Mouse (Mus musculus): ENCODE data around the gene Samd10. TPM values are rescaled to one million over a fixed set of nuclear protein-coding genes. Genes with fewer than 3 reads are reported as not detected.

Samd10 gene
- polyA plus RNA-seq, 1 experiment from 2014 or later, result 26.3 TPM

DNA sequence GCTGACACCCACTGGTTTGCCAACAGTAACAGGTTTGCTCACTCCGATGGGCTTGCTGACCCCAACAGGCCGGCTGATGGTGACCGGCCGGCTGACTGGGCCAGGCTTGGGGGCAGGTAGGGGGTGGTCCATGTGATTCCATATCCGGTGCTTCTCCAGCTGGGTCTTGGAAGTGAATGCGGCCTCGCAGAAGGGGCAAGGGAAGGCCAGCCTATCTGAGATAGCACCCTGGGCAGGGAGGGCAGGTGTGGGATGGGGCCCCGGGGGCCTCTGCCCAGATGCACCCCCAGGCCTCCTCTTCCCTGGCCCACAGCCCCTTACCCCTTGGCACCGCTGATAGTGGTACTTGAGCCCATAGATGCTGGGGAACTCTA lies 9.3 kb downstream of the Samd10 start:
- Histone ChIP-seq H3K36me3 (peaks cover 61% of the 10 kb centered on the region), H3K4me3 (replicated peaks) (no peak overlapping the region), H3K4me1 (peaks cover 19% of the 10 kb centered on the region), H3K27me3 (no peaks in the 10 kb centered on the region), H3K4me2 (no peak overlapping the region), H3K9ac (no peak overlapping the region), H3K27ac (no peak overlapping the region), H3K9me3 (replicated peaks) (no peaks in the 10 kb centered on the region)
- 95% methylated on average over 9 of the region's 9 CpGs for WGBS
- ATAC-seq (replicated peaks; ENCODE audit: low FRiP score), result no peak

DNA sequence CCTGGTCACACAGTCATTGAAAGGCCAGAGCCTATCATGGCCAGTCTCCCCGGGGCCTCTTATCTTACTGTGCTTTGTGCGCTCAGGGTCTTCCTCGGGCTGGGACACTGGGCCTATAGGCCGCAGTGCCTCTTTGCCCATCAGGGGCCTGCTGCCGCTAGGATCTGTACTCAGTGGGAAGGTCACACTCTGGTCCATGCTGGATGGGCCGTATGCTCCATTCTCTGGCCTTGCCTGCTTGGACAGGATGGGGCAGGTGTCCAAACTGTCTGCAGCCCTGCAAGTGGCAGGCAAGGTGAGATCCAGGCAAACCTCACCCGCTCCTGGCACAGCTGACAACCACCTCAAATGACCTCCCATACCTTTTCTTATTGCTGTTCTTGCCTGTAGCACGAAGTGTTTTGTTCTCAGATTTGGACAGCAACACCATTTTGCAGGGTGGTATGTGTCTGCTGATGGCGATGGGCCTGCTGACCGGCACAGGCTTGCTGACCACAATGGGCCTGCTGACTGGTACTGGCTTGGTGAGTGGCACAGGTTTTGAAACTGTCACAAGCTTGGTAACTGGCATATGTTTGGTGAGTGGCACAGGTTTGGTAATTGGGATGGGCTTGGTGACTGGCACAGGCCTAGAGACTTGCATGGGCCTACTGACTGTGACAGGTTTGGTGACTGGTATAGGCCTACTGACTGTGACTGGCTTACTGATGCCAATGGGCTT lies 9.8 kb downstream of the Samd10 start:
- Histone ChIP-seq H3K36me3 (peaks cover 67% of the 10 kb centered on the region), H3K4me1 (peaks cover 19% of the 10 kb centered on the region), H3K9ac (no peak overlapping the region)

GRCm38 (mm10) chr2:181588229-181588780 lies 10.7 kb downstream of the Samd10 start:
- Histone ChIP-seq H3K36me3 (peaks cover 76% of the 10 kb centered on the region), H3K9me3 (replicated peaks) (no peaks in the 10 kb centered on the region), H3K27me3 (no peaks in the 10 kb centered on the region), H3K4me3 (replicated peaks) (no peak overlapping the region), H3K9ac (no peak overlapping the region), H3K4me2 (no peak overlapping the region), H3K4me1 (peaks cover 18% of the 10 kb centered on the region), H3K27ac (no peak overlapping the region)
- WGBS, result 87% methylated on average over 11 of the region's 11 CpGs
- no peak for ATAC-seq (replicated peaks; ENCODE audit: low FRiP score)

More for the DNA sequence above, 9.8 kb downstream of the Samd10 start:
- H3K9me3 ChIP-seq (replicated peaks), result no peaks in the 10 kb centered on the region
- H3K27me3 ChIP-seq, result no peaks in the 10 kb centered on the region
- WGBS, result 90% methylated on average over 10 of the region's 10 CpGs
- H3K4me3 ChIP-seq (replicated peaks), result no peak overlapping the region
- ATAC-seq (replicated peaks; ENCODE audit: low FRiP score), result no peak
- no peak overlapping the region for H3K27ac ChIP-seq
- H3K4me2 ChIP-seq, result no peak overlapping the region

DNA sequence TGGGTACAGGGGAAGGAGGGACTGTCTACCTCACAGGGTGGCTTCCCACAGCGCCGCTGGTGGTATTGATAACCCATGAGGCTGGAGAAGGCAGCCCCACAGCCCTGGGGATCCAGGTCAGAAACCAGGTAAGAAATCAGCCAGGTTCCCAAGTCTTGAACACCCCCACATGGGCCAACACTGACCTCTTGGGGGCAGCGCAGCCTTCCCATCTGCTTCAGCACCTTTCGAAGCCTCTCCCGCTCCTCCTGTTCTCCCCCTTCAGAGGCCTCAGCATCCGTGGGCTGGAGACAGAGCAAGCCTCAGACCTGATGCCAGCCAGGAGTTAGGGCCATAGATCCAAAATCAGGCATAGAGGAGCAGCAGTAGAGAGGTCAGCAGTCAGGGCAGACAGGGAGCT lies 11.2 kb downstream of the Samd10 start:
- 79% methylated on average over 6 of the region's 6 CpGs for whole genome bisulfite sequencing
- Histone ChIP-seq H3K9me3 (replicated peaks) (no peaks in the 10 kb centered on the region), H3K4me3 (replicated peaks) (no peak overlapping the region), H3K4me1 (peaks cover 13% of the 10 kb centered on the region), H3K9ac (no peak overlapping the region), H3K4me2 (no peak overlapping the region), H3K27me3 (no peaks in the 10 kb centered on the region), H3K27ac (no peak overlapping the region), H3K36me3 (peaks cover 77% of the 10 kb centered on the region)
- no peak for ATAC-seq (replicated peaks; ENCODE audit: low FRiP score)

GRCm38 (mm10) chr2:181586124-181586523 lies 12.9 kb downstream of the Samd10 start:
- no peak overlapping the region for H3K4me3 ChIP-seq (replicated peaks)
- WGBS, result 89% methylated on average over 3 of the region's 3 CpGs
- H3K36me3 ChIP-seq, result peaks cover 79% of the 10 kb centered on the region

GRCm38 (mm10) chr2:181585506-181585905 lies 13.5 kb downstream of the Samd10 start:
- Histone ChIP-seq H3K9me3 (replicated peaks) (no peaks in the 10 kb centered on the region), H3K4me3 (replicated peaks) (no peak overlapping the region), H3K9ac (no peak overlapping the region), H3K4me2 (no peak overlapping the region), H3K36me3 (peaks cover 76% of the 10 kb centered on the region), H3K27me3 (no peaks in the 10 kb centered on the region), H3K27ac (no peak overlapping the region), H3K4me1 (peaks cover 12% of the 10 kb centered on the region)
- WGBS, result 92% methylated on average over 5 of the region's 5 CpGs
- ATAC-seq (replicated peaks; ENCODE audit: low FRiP score), result no peak

More at GRCm38 (mm10) chr2:181586124-181586523, 12.9 kb downstream of the Samd10 start:
- Histone ChIP-seq H3K9ac (no peak overlapping the region), H3K4me1 (peaks cover 12% of the 10 kb centered on the region), H3K4me2 (no peak overlapping the region), H3K27me3 (no peaks in the 10 kb centered on the region), H3K27ac (no peak overlapping the region), H3K9me3 (replicated peaks) (no peaks in the 10 kb centered on the region)
- no peak for ATAC-seq (replicated peaks; ENCODE audit: low FRiP score)

DNA sequence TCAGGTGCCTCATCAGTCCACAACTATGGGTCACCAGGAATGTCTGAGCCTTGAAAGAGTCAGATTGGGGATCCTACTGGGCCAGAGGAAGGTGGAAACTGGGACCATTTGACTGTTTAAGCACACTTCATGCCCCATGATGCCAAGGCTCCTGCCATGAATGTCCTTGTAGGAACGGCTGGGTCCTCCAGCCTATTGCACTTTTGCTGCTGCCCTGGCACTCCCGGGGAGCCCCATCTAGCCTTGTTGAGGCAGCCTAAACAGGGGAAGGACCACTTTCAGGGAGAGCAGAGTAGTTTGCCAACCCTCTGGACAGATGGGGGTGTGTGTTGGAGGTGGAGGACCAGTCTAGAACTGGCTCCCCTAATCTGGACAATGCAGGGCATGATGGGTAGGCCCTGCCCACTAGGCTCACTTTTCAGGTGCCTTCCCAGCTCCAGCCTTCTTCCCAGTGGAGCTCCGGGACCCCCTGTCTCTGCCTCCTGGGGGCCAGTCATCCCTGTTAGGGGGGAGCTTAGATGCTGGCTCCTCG lies 14.5 kb downstream of the Samd10 start, which contains the start of gene Uckl1:
TSS of gene Uckl1 (minus strand) at position 482 of the 532 bp plus-strand sequence.
- H3K27ac ChIP-seq, result no peak within 1 kb of the TSS
- H3K4me3 ChIP-seq (replicated peaks), result no peak within 1 kb of the TSS
- H3K9me3 ChIP-seq (replicated peaks), result no peaks in the 10 kb centered on the region
- no peak within 1 kb of the TSS for H3K4me2 ChIP-seq
- no peak within 1 kb of the TSS for H3K9ac ChIP-seq
- 88% methylated on average over 4 of the region's 4 CpGs for WGBS
- no peak for ATAC-seq (replicated peaks; ENCODE audit: low FRiP score)
- peaks cover 22% of the 10 kb centered on the region for H3K4me1 ChIP-seq
- peaks cover 65% of the 10 kb centered on the region for H3K36me3 ChIP-seq
- H3K27me3 ChIP-seq, result no peaks in the 10 kb centered on the region

- Histone ChIP-seq H3K9me3 (replicated peaks) (no peaks in the 10 kb centered on the region), H3K27me3 (no peaks in the 10 kb centered on the region), H3K9ac (no peak overlapping the region), H3K4me1 (peaks cover 30% of the 10 kb centered on the region), H3K4me3 (replicated peaks) (no peak overlapping the region), H3K4me2 (no peak overlapping the region), H3K36me3 (peaks cover 57% of the 10 kb centered on the region), H3K27ac (no peak overlapping the region)
- WGBS, result 89% methylated on average over 3 of the region's 3 CpGs
- no peak for ATAC-seq (replicated peaks; ENCODE audit: low FRiP score)
These were observed 15.4 kb downstream of the Samd10 start for GRCm38 (mm10) chr2:181583460-181584257.

GRCm38 (mm10) chr2:181582939-181583338 lies 16.1 kb downstream of the Samd10 start:
- H3K36me3 ChIP-seq, result peaks cover 50% of the 10 kb centered on the region
- no peaks in the 10 kb centered on the region for H3K9me3 ChIP-seq (replicated peaks)
- H3K9ac ChIP-seq, result no peak overlapping the region
- WGBS, result 73% methylated on average over 1 of the region's 1 CpGs
- peaks cover 37% of the 10 kb centered on the region for H3K4me1 ChIP-seq
- H3K4me2 ChIP-seq, result no peak overlapping the region
- no peak overlapping the region for H3K4me3 ChIP-seq (replicated peaks)
- ATAC-seq (replicated peaks; ENCODE audit: low FRiP score), result no peak
- 0 out of 2 replicates have a peak overlapping the region, but pooled peaks have one; percentile 93 for H3K27ac ChIP-seq
- no peaks in the 10 kb centered on the region for H3K27me3 ChIP-seq

DNA sequence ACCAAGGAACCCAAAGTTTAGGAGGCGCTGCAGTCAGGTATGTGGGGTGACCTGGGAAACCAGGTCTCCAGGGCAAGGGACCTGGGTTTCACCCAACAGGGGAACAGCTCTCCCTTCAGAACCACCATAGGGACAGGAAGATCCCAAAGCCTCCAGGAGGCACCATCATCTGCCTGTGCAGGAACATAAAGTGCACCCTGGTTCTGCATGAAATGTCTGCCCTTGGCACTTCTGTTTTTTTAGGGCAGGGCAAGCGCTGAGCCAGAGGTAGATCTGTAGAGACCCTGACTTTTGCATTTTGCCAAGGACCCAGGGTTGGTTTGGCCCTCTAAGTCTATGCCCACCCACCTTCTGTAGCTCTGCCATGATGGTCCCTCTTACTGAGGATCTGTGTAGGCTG lies 16.7 kb downstream of the Samd10 start:
- peak overlapping the region; percentile 93 for H3K27ac ChIP-seq
- no peak for ATAC-seq (replicated peaks; ENCODE audit: low FRiP score)
- WGBS, result 86% methylated on average over 2 of the region's 2 CpGs
- peaks cover 39% of the 10 kb centered on the region for H3K4me1 ChIP-seq
- no peak overlapping the region for H3K9ac ChIP-seq
- peaks cover 44% of the 10 kb centered on the region for H3K36me3 ChIP-seq
- H3K4me3 ChIP-seq (replicated peaks), result peak overlapping the region; percentile 78
- H3K27me3 ChIP-seq, result no peaks in the 10 kb centered on the region
- H3K9me3 ChIP-seq (replicated peaks), result no peaks in the 10 kb centered on the region
- peak overlapping the region; percentile 96 for H3K4me2 ChIP-seq

DNA sequence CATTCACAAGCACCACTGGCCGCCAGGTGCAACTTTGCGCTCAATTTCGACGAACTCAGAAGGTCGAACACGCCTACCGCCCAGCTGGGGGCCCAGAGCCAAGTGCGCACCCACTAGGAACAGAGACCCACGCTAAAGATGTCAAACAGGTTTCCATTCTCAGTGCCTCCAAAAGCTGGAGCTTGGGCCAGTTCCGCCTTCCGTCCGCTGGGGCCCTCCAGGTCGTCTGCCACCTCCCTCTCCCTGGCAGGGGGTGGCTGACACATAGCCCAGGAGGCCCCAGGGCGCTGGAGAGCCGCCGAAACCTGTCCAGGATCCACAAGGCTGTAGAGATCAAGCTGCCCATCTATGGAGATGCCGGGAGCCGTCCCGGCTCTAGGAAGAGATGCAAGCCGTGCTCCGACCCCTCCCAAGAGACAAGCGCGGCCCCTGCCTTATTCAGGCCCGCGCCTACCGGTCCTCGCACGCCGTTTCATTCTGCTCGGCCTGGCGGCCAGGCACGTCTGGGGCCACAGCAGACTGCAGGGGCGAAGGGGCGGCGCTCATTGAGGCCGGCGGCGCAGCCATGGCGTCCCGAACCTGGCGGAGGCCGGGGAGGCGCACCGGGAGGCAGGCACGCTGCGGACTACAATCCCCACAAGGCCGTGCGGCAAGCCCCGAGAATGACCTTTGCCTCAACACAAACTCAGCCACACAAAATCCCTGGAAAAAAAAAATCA lies 17.5 kb downstream of the Samd10 start:
- no peaks in the 10 kb centered on the region for H3K9me3 ChIP-seq (replicated peaks)
- peak overlapping the region; percentile 93 for H3K27ac ChIP-seq
- peak overlapping the region; percentile 96 for H3K4me2 ChIP-seq
- under 1% methylated on average over 49 of the region's 49 CpGs for WGBS
- peak overlapping the region; percentile 78 for H3K4me3 ChIP-seq (replicated peaks)
- peaks cover 39% of the 10 kb centered on the region for H3K4me1 ChIP-seq
- peaks cover 36% of the 10 kb centered on the region for H3K36me3 ChIP-seq
- no peaks in the 10 kb centered on the region for H3K27me3 ChIP-seq
- peak; percentile 80 for ATAC-seq (replicated peaks; ENCODE audit: low FRiP score)
- peak overlapping the region; percentile 78 for H3K9ac ChIP-seq

Measured in kidney, embryonic 15.5 days (tissue).